Mouse (Mus musculus): ENCODE measurements around the gene Arfgap3.

DNA sequence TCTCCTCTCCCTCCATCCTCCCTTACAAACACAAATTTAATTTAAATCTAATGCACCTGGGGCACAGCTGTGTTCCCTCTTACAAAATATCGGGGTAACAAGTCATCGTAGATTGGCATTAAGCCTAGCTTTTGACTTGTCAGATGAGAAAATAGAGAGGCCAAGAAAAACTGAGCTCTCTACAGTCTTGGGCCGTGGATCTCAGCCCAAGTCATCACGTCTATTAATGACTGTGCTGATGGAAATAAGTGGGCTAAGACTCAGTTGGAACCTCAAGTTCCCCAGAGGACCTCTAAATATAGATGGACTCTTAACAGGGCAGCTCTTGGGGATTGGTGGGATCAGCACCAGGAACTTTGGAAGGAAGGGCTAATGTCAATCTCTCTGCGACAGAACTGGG, 33.1 kb upstream of the Arfgap3 start:
- TF ChIP-seq ZNF384 (IDR thresholded peaks at IDR 0.05; ENCODE audit: low read depth, low read length) (no peak), CHD2 (IDR thresholded peaks at IDR 0.05; ENCODE audit: low read depth, low read length) (no peak), ZC3H11A (IDR thresholded peaks at IDR 0.05; ENCODE audit: borderline replicate concordance, low read depth, low read length) (no peak), MAFK (IDR thresholded peaks at IDR 0.05; ENCODE audit: insufficient read depth, low read depth, low read length) (no peak), HCFC1 (IDR thresholded peaks at IDR 0.05; ENCODE audit: borderline replicate concordance, insufficient read depth, low read length) (no peak)
